Mouse (Mus musculus) MEL (cell line): ENCODE measurements around the gene Tango6. TPM values are rescaled to one million over a fixed set of nuclear protein-coding genes. Genes with fewer than 3 reads are reported as not detected.

Experiments
- DNase-seq: peaks from one replicate; pipeline ENCODE4 v3.0.0; 2011; ENCODE audit warnings: low read depth, low spot score
- H3K27ac ChIP-seq: 2 replicates; pipeline ENCODE4 v1.5.1; 2012; ENCODE audit warnings: low read depth, mild to moderate bottlenecking, control low read depth, low read length, moderate library complexity; ENCODE audit not compliant: control insufficient read depth
- H3K27me3 ChIP-seq, 2 experiments: fragments of 150-350 bp in 1 of 2; sonication (generic) in 1 of 2; 2 replicates each; pipeline ENCODE4 v1.6.1; 2012; ENCODE audit warnings: low read length in 2 of 2, mild to moderate bottlenecking in 2 of 2, improper control_type of control experiment in 1 of 2, moderate library complexity in 1 of 2; ENCODE audit not compliant: insufficient read depth in 2 of 2, control insufficient read depth in 1 of 2
- H3K36me3 ChIP-seq, 2 experiments: 2 replicates each; pipeline ENCODE4 v1.6.1; 2012 to 2014; ENCODE audit warnings: low read length in 2 of 2, improper control_type of control experiment in 1 of 2, inconsistent platforms in 1 of 2, mild to moderate bottlenecking in 1 of 2; ENCODE audit not compliant: insufficient read depth in 2 of 2, control insufficient read depth in 1 of 2
- H3K4me1 ChIP-seq, 2 experiments: fragments of 150-350 bp in 1 of 2; sonication (generic) in 1 of 2; 2 replicates each; pipeline ENCODE4 v1.6.1; 2012; ENCODE audit warnings: low read length in 2 of 2, improper control_type of control experiment in 1 of 2, mild to moderate bottlenecking in 1 of 2; ENCODE audit not compliant: insufficient read depth in 2 of 2, control insufficient read depth in 1 of 2
- H3K4me3 ChIP-seq, 2 experiments: fragments of 150-350 bp in 1 of 2; sonication (generic) in 1 of 2; 2 replicates each; pipeline ENCODE4 v1.5.1; 2012; ENCODE audit warnings: low read depth in 2 of 2, low read length in 2 of 2, mild to moderate bottlenecking in 2 of 2, moderate library complexity in 2 of 2, control low read depth in 1 of 2, improper control_type of control experiment in 1 of 2; ENCODE audit not compliant: control insufficient read depth in 1 of 2, insufficient read depth in 1 of 2
- H3K79me2 ChIP-seq: 2 replicates; pipeline ENCODE4 v1.6.1; 2012; ENCODE audit warnings: mild to moderate bottlenecking, low read length, moderate library complexity; ENCODE audit not compliant: control insufficient read depth, poor library complexity, insufficient read depth
- H3K9ac ChIP-seq: 2 replicates; pipeline ENCODE4 v1.6.1; 2012; ENCODE audit warnings: low read depth, mild to moderate bottlenecking, control low read depth, low read length, moderate library complexity; ENCODE audit not compliant: control insufficient read depth, poor library complexity, severe bottlenecking
- H3K9me3 ChIP-seq: fragments of 150-350 bp; sonication (generic); replicated peaks from 2 replicates; pipeline ENCODE4 v1.6.1; 2012; ENCODE audit warnings: mild to moderate bottlenecking, low read length, improper control_type of control experiment, moderate library complexity; ENCODE audit not compliant: insufficient read depth
- BHLHE40 ChIP-seq: IDR thresholded peaks from 2 replicates; pipeline ENCODE4 v1.6.1; 2012; ENCODE audit warnings: low read depth, mild to moderate bottlenecking, inconsistent platforms, low read length, improper control_type of control experiment, borderline replicate concordance
- CHD2 ChIP-seq: IDR thresholded peaks from 2 replicates; pipeline ENCODE4 v1.6.1; 2011; ENCODE audit warnings: low read length, improper control_type of control experiment
- CTCF ChIP-seq, 3 experiments: IDR thresholded peaks in 2 of 3; conservative IDR thresholded peaks in 1 of 3; 2 replicates each; pipeline ENCODE4 v1.5.1; 2011 to 2012; ENCODE audit warnings: low read length in 3 of 3, low read depth in 2 of 3, mild to moderate bottlenecking in 2 of 3, improper control_type of control experiment in 1 of 3, inconsistent platforms in 1 of 3, mixed read lengths in 1 of 3, moderate library complexity in 1 of 3; ENCODE audit not compliant: control insufficient read depth in 1 of 3, insufficient read depth in 1 of 3, poor library complexity in 1 of 3, severe bottlenecking in 1 of 3
- E2F4 ChIP-seq: IDR thresholded peaks from 2 replicates; pipeline ENCODE4 v1.6.1; 2011; ENCODE audit warnings: low read depth, low read length, improper control_type of control experiment, borderline replicate concordance
- ELF1 ChIP-seq: IDR thresholded peaks from 2 replicates; pipeline ENCODE4 v1.6.1; 2014; ENCODE audit warnings: low read depth, mild to moderate bottlenecking, inconsistent platforms, low read length, improper control_type of control experiment, moderate library complexity
- EP300 ChIP-seq, 2 experiments: IDR thresholded peaks; 2 replicates each; pipeline ENCODE4 v1.6.1; 2011; ENCODE audit warnings: improper control_type of control experiment in 2 of 2, low read length in 2 of 2, low read depth in 1 of 2, mild to moderate bottlenecking in 1 of 2
- ETS1 ChIP-seq: IDR thresholded peaks from 2 replicates; pipeline ENCODE4 v1.6.1; 2012; ENCODE audit warnings: low read depth, mild to moderate bottlenecking, inconsistent platforms, low read length, improper control_type of control experiment, moderate library complexity
- GABPA ChIP-seq: IDR thresholded peaks from 2 replicates; pipeline ENCODE4 v1.6.1; 2012; ENCODE audit warnings: low read depth, mild to moderate bottlenecking, inconsistent platforms, low read length, improper control_type of control experiment, moderate library complexity
- JUND ChIP-seq: IDR thresholded peaks from 2 replicates; pipeline ENCODE4 v1.6.1; 2011; ENCODE audit warnings: low read depth, mild to moderate bottlenecking, improper control_type of control experiment, low read length
- KAT2A ChIP-seq: conservative IDR thresholded peaks from 2 replicates; pipeline ENCODE4 v1.6.1; 2012; ENCODE audit warnings: low read depth, low read length, improper control_type of control experiment, inconsistent platforms
- MAFK ChIP-seq: IDR thresholded peaks from 2 replicates; pipeline ENCODE4 v1.6.1; 2011; ENCODE audit warnings: low read depth, mild to moderate bottlenecking, low read length, improper control_type of control experiment, borderline replicate concordance
- MAX ChIP-seq: IDR thresholded peaks from 2 replicates; pipeline ENCODE4 v1.6.1; 2011; ENCODE audit warnings: low read length, improper control_type of control experiment
- MAZ ChIP-seq: IDR thresholded peaks from 2 replicates; pipeline ENCODE4 v1.6.1; 2012; ENCODE audit warnings: low read depth, mild to moderate bottlenecking, inconsistent platforms, low read length, improper control_type of control experiment
- MXI1 ChIP-seq: IDR thresholded peaks from 2 replicates; pipeline ENCODE4 v1.6.1; 2011; ENCODE audit warnings: mild to moderate bottlenecking, low read depth, low read length, improper control_type of control experiment
- NELFE ChIP-seq: IDR thresholded peaks from 2 replicates; pipeline ENCODE4 v1.6.1; 2011; ENCODE audit warnings: low read depth, low read length, improper control_type of control experiment
- POLR2AphosphoS5 ChIP-seq: IDR thresholded peaks from 2 replicates; pipeline ENCODE4 v1.6.1; 2012; ENCODE audit warnings: low read depth, borderline replicate concordance, mild to moderate bottlenecking, inconsistent platforms, low read length, moderate library complexity, mixed read lengths
- RAD21 ChIP-seq: IDR thresholded peaks from 2 replicates; pipeline ENCODE4 v1.6.1; 2011; ENCODE audit warnings: mild to moderate bottlenecking, low read depth, low read length, improper control_type of control experiment
- RCOR1 ChIP-seq: IDR thresholded peaks from 2 replicates; pipeline ENCODE4 v1.6.1; 2012; ENCODE audit warnings: low read depth, mild to moderate bottlenecking, inconsistent platforms, low read length, improper control_type of control experiment
- SIN3A ChIP-seq: IDR thresholded peaks from 2 replicates; pipeline ENCODE4 v1.6.1; 2012; ENCODE audit warnings: low read length, improper control_type of control experiment, inconsistent platforms
- SMC3 ChIP-seq: IDR thresholded peaks from 2 replicates; pipeline ENCODE4 v1.6.1; 2011; ENCODE audit warnings: low read depth, low read length, improper control_type of control experiment
- TAL1 ChIP-seq: IDR thresholded peaks from 2 replicates; pipeline ENCODE4 v1.6.1; 2012; ENCODE audit warnings: mild to moderate bottlenecking, inconsistent platforms, low read length, moderate library complexity, mixed read lengths
- TBP ChIP-seq: IDR thresholded peaks from 2 replicates; pipeline ENCODE4 v1.8.0; 2011; ENCODE audit warnings: low read depth, low read length, improper control_type of control experiment
- TCF12 ChIP-seq: IDR thresholded peaks from 2 replicates; pipeline ENCODE4 v1.6.1; 2014; ENCODE audit warnings: low read depth, mild to moderate bottlenecking, inconsistent platforms, low read length, improper control_type of control experiment, moderate library complexity
- UBTF ChIP-seq: IDR thresholded peaks from 2 replicates; pipeline ENCODE4 v1.6.1; 2012; ENCODE audit warnings: low read depth, mild to moderate bottlenecking, inconsistent platforms, low read length, improper control_type of control experiment, moderate library complexity, borderline replicate concordance; ENCODE audit not compliant: insufficient read depth
- USF2 ChIP-seq, 2 experiments: IDR thresholded peaks; 2 replicates each; pipeline ENCODE4 v1.6.1; 2011 to 2012; ENCODE audit warnings: improper control_type of control experiment in 2 of 2, low read length in 2 of 2, borderline replicate concordance in 1 of 2, inconsistent platforms in 1 of 2, low read depth in 1 of 2, mild to moderate bottlenecking in 1 of 2; ENCODE audit not compliant: insufficient read depth in 1 of 2
- ZC3H11A ChIP-seq: IDR thresholded peaks from 2 replicates; pipeline ENCODE4 v1.6.1; 2012; ENCODE audit warnings: low read depth, mild to moderate bottlenecking, inconsistent platforms, low read length, improper control_type of control experiment
- ZMIZ1 ChIP-seq: IDR thresholded peaks from 2 replicates; pipeline ENCODE4 v1.6.1; 2012; ENCODE audit warnings: low read depth, mild to moderate bottlenecking, inconsistent platforms, low read length, improper control_type of control experiment, moderate library complexity
- polyA plus RNA-seq, 2 experiments: library from polyadenylated mRNA; stranded (reverse) in 1 of 2; unstranded in 1 of 2; fragments of >175 nt in 1 of 2; fragments of >200 nt in 1 of 2; gene quantifications; 2 replicates each; pipeline versions ENCODE4 v1.2.1 to v1.2.4; 2012; ENCODE audit warnings: low replicate concordance in 2 of 2, low read depth in 1 of 2; ENCODE audit not compliant: insufficient read length in 2 of 2, insufficient read depth in 1 of 2, missing spikeins in 1 of 2
- total RNA-seq: library from RNA; depleted of rRNA; stranded (reverse); fragments of 300-350 nt; gene quantifications from 2 replicates; pipeline ENCODE4 v1.2.3, GENCODE M21; 2012

Gene Tango6
- total and polyA plus RNA-seq, 3 experiments, result 3.0 to 6.1 TPM; not detected in 1

DNA sequence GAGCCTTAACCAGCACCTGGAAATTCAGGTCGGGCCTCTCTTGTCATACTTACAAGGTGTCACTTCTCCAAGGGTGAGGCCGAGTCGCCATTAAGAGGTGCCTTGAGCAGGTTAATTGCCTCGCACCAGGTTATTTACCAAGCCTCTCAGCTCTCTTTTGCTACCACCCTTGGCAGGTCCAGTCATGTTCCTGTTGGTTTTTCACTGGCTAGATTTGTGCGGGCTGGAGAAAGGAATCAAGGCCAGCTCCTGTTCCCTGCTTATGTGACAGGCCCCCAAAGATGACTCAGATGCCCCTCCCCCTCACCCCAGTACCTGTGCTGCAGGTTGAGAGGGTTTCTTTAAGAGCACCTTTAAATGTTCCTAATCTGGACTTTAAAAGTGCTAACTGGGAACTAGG, 36.1 kb upstream of the Tango6 start:
- TF ChIP-seq MXI1, result no peak
- no peak for TF ChIP-seq EP300 (IDR thresholded peaks at IDR 0.05; ENCODE audit: low read depth in 1 of 2, low read length in 2 of 2)
- no peak for TF ChIP-seq UBTF
- no peak for TF ChIP-seq BHLHE40
- TF ChIP-seq TCF12, result no peak
- TF ChIP-seq POLR2AphosphoS5, result no peak
- no peak for TF ChIP-seq E2F4
- TF ChIP-seq KAT2A, result no peak
- TF ChIP-seq JUND, result no peak
- no peak for TF ChIP-seq ETS1
- no peak for TF ChIP-seq NELFE
- TF ChIP-seq SIN3A, result no peak
- no peak for TF ChIP-seq TBP
- TF ChIP-seq USF2 (IDR thresholded peaks at IDR 0.05; ENCODE audit: borderline replicate concordance in 1 of 2, insufficient read depth in 1 of 2, low read depth in 1 of 2, low read length in 2 of 2), result no peak
- H3K27ac ChIP-seq, result no peak overlapping the region
- peaks cover 0 to 2% of the 10 kb centered on the region in 2 experiments; a peak in 1 of 4 replicates for H3K36me3 ChIP-seq
- no peak overlapping the region for H3K4me3 ChIP-seq
- H3K9me3 ChIP-seq, result no peaks in the 10 kb centered on the region
- H3K79me2 ChIP-seq, result no peaks in the 10 kb centered on the region
- peaks cover 4 to 5% of the 10 kb centered on the region in 2 experiments for H3K4me1 ChIP-seq
- no peak for DNase-seq
- no peak overlapping the region for H3K9ac ChIP-seq
- H3K27me3 ChIP-seq, result no peaks in the 10 kb centered on the region; a peak in 1 of 4 replicates

GRCm38 (mm10) chr8:106647387-106647786, 35.5 kb upstream of the Tango6 start:
- peak; percentile 73 for DNase-seq
- peaks cover 0 to 2% of the 10 kb centered on the region in 2 experiments; a peak in 1 of 4 replicates for H3K36me3 ChIP-seq
- TF ChIP-seq ZC3H11A (peak; percentile 88), CTCF (IDR thresholded peaks at IDR 0.05 in 2 of 3, conservative IDR thresholded peaks at IDR 0.05 in 1 of 3; ENCODE audit: control insufficient read depth in 1 of 3, insufficient read depth in 1 of 3, low read depth in 2 of 3, low read length in 3 of 3, poor library complexity in 1 of 3, severe bottlenecking in 1 of 3) (peak; percentile 75 to 97 (median 79)), ELF1 (no peak), SMC3 (peak; percentile 97), TAL1 (no peak), TCF12 (no peak), MXI1 (no peak), GABPA (no peak), TBP (no peak), MAZ (no peak), ZMIZ1 (no peak), BHLHE40 (no peak), RCOR1 (no peak), MAFK (no peak), UBTF (no peak), CHD2 (no peak), RAD21 (peak; percentile 87), MAX (no peak)

More at GRCm38 (mm10) chr8:106647387-106647786, 35.5 kb upstream of the Tango6 start:
- H3K79me2 ChIP-seq, result no peaks in the 10 kb centered on the region
- peaks cover 2 to 4% of the 10 kb centered on the region in 2 experiments; a peak in 3 of 4 replicates for H3K4me1 ChIP-seq
- H3K9ac ChIP-seq, result no peak overlapping the region
- H3K27me3 ChIP-seq, result no peaks in the 10 kb centered on the region; a peak in 1 of 4 replicates
- no peak overlapping the region for H3K27ac ChIP-seq
- no peak overlapping the region for H3K4me3 ChIP-seq
- no peaks in the 10 kb centered on the region for H3K9me3 ChIP-seq
